Mouse (Mus musculus) adipose tissue, adult 10 weeks (tissue): Measurements from ENCODE around the gene Krtap4-7. TPM values are rescaled to one million over a fixed set of nuclear protein-coding genes. Genes with fewer than 3 reads are reported as not detected.

Experiments
- polyA plus RNA-seq: library from polyadenylated mRNA; stranded (reverse); fragments of 350-450 nt; fragmentation: Illumina TruSeq; extraction: RNeasy Lipid Tissue Mini Kit (QIAGEN cat#74804); gene quantifications from one replicate; pipeline ENCODE4 v1.2.3, GENCODE M21; 2014; ENCODE audit warnings: low read depth, low replicate concordance

The Krtap4-7 gene
- not detected for polyA plus RNA-seq

GRCm38 (mm10) chr11:99643635-99644139 lies at the start of gene Krtap4-7:
TSS of gene Krtap4-7 (minus strand) at chr11:99644089.

GRCm38 (mm10) chr11:99690463-99690862 lies 46.6 kb upstream of the Krtap4-7 start, which contains the start of gene Gm14190:
TSS of gene Gm14190 (minus strand) at chr11:99690740.

GRCm38 (mm10) chr11:99665860-99666259 lies 22.0 kb upstream of the Krtap4-7 start, which contains the start of gene Krtap4-6:
TSS of gene Krtap4-6 (minus strand) at chr11:99665960.

GRCm38 (mm10) chr11:99658467-99659010 lies 14.7 kb upstream of the Krtap4-7 start, which contains the start of gene Gm11563:
TSS of gene Gm11563 (minus strand) at chr11:99658960.

GRCm38 (mm10) chr11:99650136-99650535 lies 6.2 kb upstream of the Krtap4-7 start, which contains the start of gene Gm11555:
TSS of gene Gm11555 (minus strand) at chr11:99650236.

GRCm38 (mm10) chr11:99634653-99635134 lies 9.2 kb downstream of the Krtap4-7 start, which contains the start of gene Krtap4-2:
TSS of gene Krtap4-2 (minus strand) at chr11:99635084.

GRCm38 (mm10) chr11:99628138-99628537 lies 15.8 kb downstream of the Krtap4-7 start, which contains the start of gene Krtap4-1:
TSS of gene Krtap4-1 (minus strand) at chr11:99628238.

GRCm38 (mm10) chr11:99620335-99620734 lies 23.6 kb downstream of the Krtap4-7 start, which contains the start of gene Gm11562:
TSS of gene Gm11562 (minus strand) at chr11:99620435.

GRCm38 (mm10) chr11:99614796-99615363 lies 29.0 kb downstream of the Krtap4-7 start, which contains the start of gene Krtap2-4:
TSS of gene Krtap2-4 (minus strand) at chr11:99614846.

GRCm38 (mm10) chr11:99610089-99610488 lies 33.8 kb downstream of the Krtap4-7 start, which contains the start of gene Gm11937:
TSS of gene Gm11937 (minus strand) at chr11:99610189.

GRCm38 (mm10) chr11:99603208-99603607 lies 40.7 kb downstream of the Krtap4-7 start, which contains the start of gene Gm11938:
TSS of gene Gm11938 (minus strand) at chr11:99603308.

GRCm38 (mm10) chr11:99597742-99598141 lies 46.1 kb downstream of the Krtap4-7 start, which contains the start of gene Krtap9-3:
TSS of gene Krtap9-3 (minus strand) at chr11:99598105.

Other genes with a start within 250 kb of the Krtap4-7 start
- not detected for gene Krt12, start 221.8 kb downstream of the Krtap4-7 start, polyA plus RNA-seq
- gene Krt20, start 205.9 kb downstream of the Krtap4-7 start, polyA plus RNA-seq = 0.77 TPM
- 62.3 TPM for gene Krt23, start 151.0 kb downstream of the Krtap4-7 start, polyA plus RNA-seq
- not detected for gene Krt39, start 122.8 kb downstream of the Krtap4-7 start, polyA plus RNA-seq
- gene Krt40, start 100.9 kb downstream of the Krtap4-7 start, polyA plus RNA-seq = not detected
- gene Krtap3-3, start 93.2 kb downstream of the Krtap4-7 start, polyA plus RNA-seq = 0.48 TPM
- not detected for gene Krtap3-2, start 87.2 kb downstream of the Krtap4-7 start, polyA plus RNA-seq
- gene Gm11939, start 84.6 kb downstream of the Krtap4-7 start, polyA plus RNA-seq = not detected
- not detected for gene Krtap3-1, start 77.5 kb downstream of the Krtap4-7 start, polyA plus RNA-seq
- gene Krtap1-5, start 63.1 kb downstream of the Krtap4-7 start, polyA plus RNA-seq = not detected
- not detected for gene Krtap1-4, start 60.4 kb downstream of the Krtap4-7 start, polyA plus RNA-seq
- not detected for gene Krtap1-3, start 52.8 kb downstream of the Krtap4-7 start, polyA plus RNA-seq
- gene Krtap9-3, start 46.0 kb downstream of the Krtap4-7 start, polyA plus RNA-seq = not detected
- not detected for gene Gm11938, start 40.8 kb downstream of the Krtap4-7 start, polyA plus RNA-seq
- not detected for gene Gm11937, start 33.9 kb downstream of the Krtap4-7 start, polyA plus RNA-seq
- not detected for gene Krtap2-4, start 29.2 kb downstream of the Krtap4-7 start, polyA plus RNA-seq
- gene Gm11562, start 23.7 kb downstream of the Krtap4-7 start, polyA plus RNA-seq = not detected
- not detected for gene Krtap4-1, start 15.9 kb downstream of the Krtap4-7 start, polyA plus RNA-seq
- gene Krtap4-2, start 9.0 kb downstream of the Krtap4-7 start, polyA plus RNA-seq = not detected
- not detected for gene Gm11555, start 6.1 kb upstream of the Krtap4-7 start, polyA plus RNA-seq
- gene Gm11563, start 14.9 kb upstream of the Krtap4-7 start, polyA plus RNA-seq = not detected
- gene Krtap4-6, start 21.9 kb upstream of the Krtap4-7 start, polyA plus RNA-seq = not detected
- gene Gm14190, start 46.7 kb upstream of the Krtap4-7 start, polyA plus RNA-seq = not detected
- not detected for gene Gm14180, start 90.2 kb upstream of the Krtap4-7 start, polyA plus RNA-seq
- gene Gm11595, start 128.8 kb upstream of the Krtap4-7 start, polyA plus RNA-seq = not detected
- gene Krtap4-8, start 136.6 kb upstream of the Krtap4-7 start, polyA plus RNA-seq = not detected
- gene Krtap4-9, start 141.1 kb upstream of the Krtap4-7 start, polyA plus RNA-seq = not detected
- gene Gm11596, start 149.4 kb upstream of the Krtap4-7 start, polyA plus RNA-seq = not detected
- gene Gm11569, start 154.8 kb upstream of the Krtap4-7 start, polyA plus RNA-seq = not detected
- gene Gm11554, start 160.4 kb upstream of the Krtap4-7 start, polyA plus RNA-seq = not detected
- not detected for gene Krtap4-13, start 165.8 kb upstream of the Krtap4-7 start, polyA plus RNA-seq
- gene Gm11564, start 171.6 kb upstream of the Krtap4-7 start, polyA plus RNA-seq = not detected
- gene 2300003K06Rik, start 194.0 kb upstream of the Krtap4-7 start, polyA plus RNA-seq = not detected
- gene Krtap4-16, start 207.5 kb upstream of the Krtap4-7 start, polyA plus RNA-seq = not detected
- gene Gm11568, start 213.8 kb upstream of the Krtap4-7 start, polyA plus RNA-seq = not detected
- not detected for gene Gm11559, start 220.4 kb upstream of the Krtap4-7 start, polyA plus RNA-seq
- not detected for gene Krtap9-1, start 229.3 kb upstream of the Krtap4-7 start, polyA plus RNA-seq
- not detected for gene Gm11567, start 235.1 kb upstream of the Krtap4-7 start, polyA plus RNA-seq